Mouse (Mus musculus) midbrain, embryonic 10.5 days (tissue): ENCODE results near the gene Gbf1. TPM values are rescaled to one million over a fixed set of nuclear protein-coding genes. Genes with fewer than 3 reads are reported as not detected.

Experiments used
- DNase-seq: peaks from one replicate; pipeline ENCODE4 v3.0.0-alpha.2; 2017; ENCODE audit warnings: low spot score
- H3K27ac ChIP-seq: fragments of 300-500 bp; sonication (generic); replicated peaks from 2 replicates; pipeline ENCODE4 v1.5.1; 2016; ENCODE audit warnings: mild to moderate bottlenecking
- H3K27me3 ChIP-seq: fragments of 300-500 bp; sonication (generic); 2 replicates; pipeline ENCODE4 v1.6.1; 2016; ENCODE audit warnings: low read depth, mild to moderate bottlenecking; ENCODE audit not compliant: poor library complexity, severe bottlenecking
- H3K36me3 ChIP-seq: fragments of 300-500 bp; sonication (generic); 2 replicates; pipeline ENCODE4 v1.6.1; 2016; ENCODE audit warnings: mild to moderate bottlenecking, moderate library complexity
- H3K4me1 ChIP-seq: fragments of 300-500 bp; sonication (generic); 2 replicates; pipeline ENCODE4 v1.6.1; 2016
- H3K4me3 ChIP-seq: fragments of 300-500 bp; sonication (generic); 2 replicates; pipeline ENCODE4 v1.5.1; 2016; ENCODE audit warnings: mild to moderate bottlenecking, moderate library complexity
- H3K9me3 ChIP-seq: fragments of 300-500 bp; sonication (generic); replicated peaks from 2 replicates; pipeline ENCODE4 v1.6.1; 2016; ENCODE audit warnings: mild to moderate bottlenecking
- WGBS: fragments of 180-500 bp; shearing (Covaris S2); methylation state at CpG from one replicate; pipeline ENCODE4 v1.1.7; 2016; 5-methylcytosine and 5-hydroxymethylcytosine counted together
- polyA plus RNA-seq: library from polyadenylated mRNA; unstranded; fragments of >200 nt; fragmentation: Nextera tagmentation; extraction: Ambion mirVana; gene quantifications from 2 replicates; pipeline ENCODE4 v1.2.1, GENCODE M21; 2016

The Gbf1 gene
- polyA plus RNA-seq, 1 experiment from 2014 or later = 43.8 TPM

DNA sequence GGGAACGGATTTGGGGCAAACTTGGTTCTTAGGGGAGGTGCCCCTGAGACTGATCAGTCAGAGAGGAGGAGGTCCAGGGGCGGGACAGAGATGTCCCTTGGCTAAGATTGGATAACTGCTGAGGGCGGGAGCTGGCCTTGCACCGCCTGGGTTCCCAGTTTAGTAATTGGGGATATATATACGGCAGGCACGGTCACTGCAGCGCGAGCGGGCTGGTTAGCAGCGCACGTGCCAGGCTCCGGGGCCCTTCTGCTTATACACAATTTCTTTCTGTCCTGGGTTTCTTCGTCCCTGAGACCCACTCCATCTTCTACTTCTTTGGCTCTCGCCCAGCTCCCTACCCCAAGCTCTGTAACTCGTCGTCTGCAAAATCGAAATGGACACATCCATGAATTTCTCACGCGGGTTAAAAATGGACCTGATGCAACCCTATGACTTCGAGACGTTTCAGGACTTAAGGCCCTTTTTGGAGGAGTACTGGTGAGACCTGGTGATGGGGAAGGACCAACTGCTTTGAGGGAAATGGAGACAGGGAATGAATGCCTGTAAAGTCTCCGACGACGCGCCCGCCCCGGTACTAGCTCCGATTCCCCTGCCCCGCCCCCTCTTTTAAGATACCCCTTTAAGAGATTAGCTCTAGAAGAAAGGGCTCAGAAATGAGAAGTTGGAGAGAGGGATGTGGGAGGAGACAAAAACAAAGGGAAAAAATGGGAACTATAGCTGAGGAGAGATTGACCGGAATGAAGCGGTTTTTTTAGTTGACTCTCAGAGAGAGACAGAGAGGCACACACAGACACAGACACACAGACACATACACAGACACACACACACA lies 20.4 kb upstream of the Gbf1 start, which contains the start of gene Elovl3:
Gene Elovl3 (plus strand): TSS at position 204 of the 832 bp plus-strand sequence.
- H3K9me3 ChIP-seq = no peaks in the 10 kb centered on the region
- H3K36me3 ChIP-seq = no peaks in the 10 kb centered on the region
- H3K27ac ChIP-seq = no peak within 1 kb of the TSS
- peaks cover 69% of the 10 kb centered on the region for H3K27me3 ChIP-seq
- WGBS = under 1% methylated on average over 31 of the region's 31 CpGs
- peak; percentile 30 for DNase-seq
- H3K4me1 ChIP-seq = peaks cover 31% of the 10 kb centered on the region
- peak within 1 kb of the TSS; percentile 42 for H3K4me3 ChIP-seq

DNA sequence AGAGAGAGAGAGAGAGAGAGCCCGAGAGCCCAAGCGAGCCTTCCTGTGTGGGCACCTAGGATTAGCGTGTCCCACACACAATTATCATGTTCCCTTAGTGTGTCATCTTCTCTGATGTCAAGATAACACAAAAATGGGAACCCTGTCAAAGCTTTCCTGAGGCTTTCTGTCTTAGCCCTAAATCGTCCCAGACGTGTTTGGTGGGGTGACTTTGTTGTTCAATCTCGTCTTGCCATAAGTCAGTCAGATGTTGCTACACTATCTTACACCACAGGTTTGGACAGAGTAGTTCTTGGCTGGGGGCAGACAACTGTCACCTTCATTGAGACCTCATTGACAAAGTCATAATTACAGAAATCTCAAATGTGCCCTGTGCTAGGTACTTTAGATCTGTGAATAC lies 19.7 kb upstream of the Gbf1 start:
- peaks cover 36% of the 10 kb centered on the region for H3K4me1 ChIP-seq
- H3K27me3 ChIP-seq = peaks cover 76% of the 10 kb centered on the region
- no peak for DNase-seq
- no peaks in the 10 kb centered on the region for H3K9me3 ChIP-seq
- 50% methylated on average over 6 of the region's 6 CpGs for WGBS
- H3K27ac ChIP-seq = no peak overlapping the region
- no peak overlapping the region for H3K4me3 ChIP-seq
- no peaks in the 10 kb centered on the region for H3K36me3 ChIP-seq

DNA sequence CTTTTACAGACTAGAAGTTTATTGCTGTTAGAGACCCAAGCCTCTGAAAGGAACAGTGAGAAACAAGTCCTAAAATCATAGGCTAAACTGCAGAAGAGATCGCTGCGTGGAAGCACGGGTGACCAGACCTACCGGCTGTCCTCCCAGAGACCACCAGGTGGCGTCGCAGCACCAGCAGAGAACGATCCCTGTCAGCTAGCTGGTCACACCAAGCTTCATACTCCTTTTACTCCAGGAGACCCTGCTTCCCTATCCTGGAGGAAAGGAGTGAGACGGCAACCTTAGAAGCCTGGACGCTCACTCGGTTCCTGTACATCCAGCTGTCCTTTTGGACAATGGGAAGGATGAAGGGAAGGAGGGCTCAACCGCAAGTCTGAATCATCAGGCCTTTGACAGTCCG lies 17.0 kb upstream of the Gbf1 start:
- Histone ChIP-seq H3K36me3 (no peaks in the 10 kb centered on the region), H3K27ac (no peak overlapping the region), H3K4me1 (peaks cover 39% of the 10 kb centered on the region), H3K4me3 (peak overlapping the region; percentile 74), H3K27me3 (peaks cover 100% of the 10 kb centered on the region), H3K9me3 (no peaks in the 10 kb centered on the region)
- under 1% methylated on average over 12 of the region's 12 CpGs for WGBS
- peak; percentile 89 for DNase-seq

DNA sequence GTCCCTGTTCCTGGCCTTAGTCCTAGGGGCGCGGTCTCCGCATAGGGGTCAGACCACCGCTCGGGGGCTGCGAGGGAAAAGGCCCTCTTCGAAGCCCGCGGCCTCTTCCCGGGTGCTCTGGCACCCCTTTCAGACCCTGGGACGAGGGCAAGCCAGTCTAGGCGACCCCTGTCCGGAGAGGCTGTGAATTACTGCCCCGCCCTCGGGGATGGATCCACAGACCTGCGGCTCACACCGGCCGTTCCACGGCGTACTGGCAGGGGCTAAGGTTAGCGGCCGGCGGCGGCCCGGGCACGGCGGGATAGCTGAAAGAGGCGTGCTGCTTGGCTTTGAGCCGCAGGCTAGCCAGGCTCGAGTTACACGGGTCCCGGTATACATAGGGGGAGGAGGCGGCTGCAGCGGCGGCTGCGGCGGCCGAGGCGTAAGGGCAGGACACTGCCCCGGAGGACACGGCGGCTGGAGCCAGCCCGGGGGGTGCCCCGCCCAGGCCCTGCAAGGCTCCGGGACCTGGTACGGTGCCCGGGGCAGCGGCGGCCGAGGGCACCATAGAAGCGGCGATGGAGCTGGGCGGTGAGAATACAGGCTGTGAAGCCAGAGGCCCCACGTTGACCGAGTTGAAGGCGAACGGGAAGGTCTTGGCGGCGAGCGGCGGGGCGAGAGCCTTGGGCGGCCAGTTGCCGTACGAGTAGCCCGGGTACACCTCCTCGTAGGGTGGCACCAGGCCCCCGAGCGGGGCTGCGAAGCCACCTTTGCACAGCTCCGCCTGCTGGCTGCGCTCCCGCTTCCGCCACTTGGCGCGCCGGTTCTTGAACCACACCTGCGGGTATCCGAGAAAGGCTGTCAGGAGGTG lies 16.3 kb upstream of the Gbf1 start:
- peaks cover 46% of the 10 kb centered on the region for H3K4me1 ChIP-seq

DNA sequence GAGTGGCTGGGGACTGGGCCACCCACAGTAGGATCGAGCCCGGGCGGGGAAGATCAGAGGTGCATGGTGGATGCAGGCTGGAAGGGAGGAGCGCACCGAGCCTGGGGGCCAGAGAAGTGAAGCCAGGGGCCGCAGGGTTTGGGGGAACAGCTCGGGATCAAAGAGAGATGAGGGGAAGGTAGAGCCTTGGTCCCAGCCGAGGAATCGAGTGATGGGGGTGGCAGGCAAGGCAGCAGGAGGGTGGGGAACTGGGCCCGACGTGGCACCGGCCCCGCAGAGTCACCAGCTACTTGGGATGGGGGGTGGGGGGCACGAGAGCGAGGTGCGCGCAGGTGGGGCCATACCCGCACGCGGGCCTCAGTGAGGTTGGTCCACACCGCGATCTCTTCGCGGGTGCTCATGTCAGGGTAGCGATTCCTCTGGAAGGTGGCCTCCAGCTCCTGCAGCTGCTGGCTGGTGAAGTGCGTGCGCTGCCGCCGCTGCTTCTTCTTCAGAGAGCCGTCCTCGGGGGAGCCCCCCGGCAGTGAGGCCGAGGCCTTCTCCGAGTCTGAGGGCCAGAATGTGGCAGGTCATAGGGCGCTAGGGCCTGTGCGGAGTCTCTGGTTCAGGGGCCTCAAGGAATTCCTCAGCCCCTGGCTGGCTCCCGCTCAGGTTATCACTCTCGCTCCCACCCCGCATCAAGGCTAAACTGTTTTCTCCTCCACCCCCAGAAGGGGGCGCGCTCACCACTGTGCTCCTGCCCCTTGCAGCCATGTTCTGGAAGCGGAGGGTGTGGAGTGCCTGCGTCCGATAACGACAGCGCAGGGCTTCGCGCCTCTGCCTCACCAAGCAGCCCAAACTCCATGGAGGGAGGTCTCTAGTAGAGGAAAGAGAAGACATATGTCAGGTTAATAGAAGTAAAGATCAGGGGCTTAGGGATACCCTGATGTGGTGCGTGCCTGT lies 15.4 kb upstream of the Gbf1 start:
- Histone ChIP-seq H3K27me3 (peaks cover 100% of the 10 kb centered on the region), H3K27ac (peak overlapping the region; percentile 64; the same call in 1 of the 2 replicates), H3K9me3 (no peaks in the 10 kb centered on the region), H3K36me3 (no peaks in the 10 kb centered on the region), H3K4me3 (peak overlapping the region; percentile 74), H3K4me1 (peaks cover 47% of the 10 kb centered on the region)
- peak; percentile 79 for DNase-seq
- WGBS = 3% methylated on average over 49 of the region's 49 CpGs

More for the DNA sequence above, 16.3 kb upstream of the Gbf1 start:
- Histone ChIP-seq H3K27ac (peak overlapping the region; percentile 64), H3K4me3 (peak overlapping the region; percentile 74), H3K27me3 (peaks cover 100% of the 10 kb centered on the region), H3K9me3 (no peaks in the 10 kb centered on the region), H3K36me3 (no peaks in the 10 kb centered on the region)
- peak; percentile 75 for DNase-seq
- under 1% methylated on average over 79 of the region's 79 CpGs for WGBS

DNA sequence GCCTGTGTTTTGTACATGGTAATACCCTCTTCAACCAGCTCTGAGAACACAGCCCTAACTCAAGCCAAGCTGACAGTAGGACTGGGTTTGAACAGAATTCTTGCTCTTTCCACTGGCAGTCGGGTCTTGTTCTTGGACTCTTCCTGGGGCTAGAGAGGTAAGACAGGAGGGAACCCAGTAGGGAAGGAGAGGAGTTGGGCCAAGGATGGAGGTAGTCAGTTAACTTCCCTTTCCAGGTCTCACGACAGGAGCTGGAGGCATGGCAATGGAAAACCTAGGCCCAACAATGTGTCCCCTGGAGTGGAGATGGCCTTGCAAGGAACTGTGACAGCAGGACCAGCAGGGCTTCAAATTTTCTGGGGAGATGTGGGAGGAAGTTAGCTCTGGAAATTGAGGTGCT lies 12.0 kb upstream of the Gbf1 start:
- Histone ChIP-seq H3K4me1 (peaks cover 41% of the 10 kb centered on the region), H3K27ac (peak overlapping the region; percentile 6; the same call in 1 of the 2 replicates), H3K9me3 (no peaks in the 10 kb centered on the region), H3K27me3 (peaks cover 100% of the 10 kb centered on the region), H3K4me3 (no peak overlapping the region), H3K36me3 (no peaks in the 10 kb centered on the region)
- WGBS = 48% methylated on average over 2 of the region's 2 CpGs
- no peak for DNase-seq

DNA sequence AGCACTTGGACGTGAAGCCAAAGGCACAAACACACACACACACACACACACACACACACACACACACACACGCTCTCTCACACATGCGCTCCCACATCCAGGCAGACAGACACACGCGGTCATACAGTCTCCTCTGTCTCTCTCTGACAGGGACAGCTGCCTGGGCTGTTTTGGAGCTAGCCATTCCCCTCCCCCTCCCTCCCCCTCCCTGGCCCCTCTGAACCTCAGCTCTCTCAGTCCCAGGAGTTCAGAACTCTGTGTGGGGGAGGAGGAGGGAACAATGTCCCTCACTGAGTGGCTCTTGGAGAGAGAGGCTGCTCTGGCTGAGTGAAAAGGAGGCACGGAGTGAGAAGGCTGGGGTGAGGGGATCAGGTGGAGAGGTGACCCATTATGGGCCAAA lies 11.2 kb upstream of the Gbf1 start:
- WGBS = 18% methylated on average over 6 of the region's 6 CpGs
- H3K36me3 ChIP-seq = no peaks in the 10 kb centered on the region
- peak; percentile 45 for DNase-seq
- H3K27me3 ChIP-seq = peaks cover 100% of the 10 kb centered on the region
- no peaks in the 10 kb centered on the region for H3K9me3 ChIP-seq
- H3K4me1 ChIP-seq = peaks cover 34% of the 10 kb centered on the region
- peak overlapping the region; percentile 20; the same call in 1 of the 2 replicates for H3K4me3 ChIP-seq
- peak overlapping the region; percentile 6; the same call in 1 of the 2 replicates for H3K27ac ChIP-seq

DNA sequence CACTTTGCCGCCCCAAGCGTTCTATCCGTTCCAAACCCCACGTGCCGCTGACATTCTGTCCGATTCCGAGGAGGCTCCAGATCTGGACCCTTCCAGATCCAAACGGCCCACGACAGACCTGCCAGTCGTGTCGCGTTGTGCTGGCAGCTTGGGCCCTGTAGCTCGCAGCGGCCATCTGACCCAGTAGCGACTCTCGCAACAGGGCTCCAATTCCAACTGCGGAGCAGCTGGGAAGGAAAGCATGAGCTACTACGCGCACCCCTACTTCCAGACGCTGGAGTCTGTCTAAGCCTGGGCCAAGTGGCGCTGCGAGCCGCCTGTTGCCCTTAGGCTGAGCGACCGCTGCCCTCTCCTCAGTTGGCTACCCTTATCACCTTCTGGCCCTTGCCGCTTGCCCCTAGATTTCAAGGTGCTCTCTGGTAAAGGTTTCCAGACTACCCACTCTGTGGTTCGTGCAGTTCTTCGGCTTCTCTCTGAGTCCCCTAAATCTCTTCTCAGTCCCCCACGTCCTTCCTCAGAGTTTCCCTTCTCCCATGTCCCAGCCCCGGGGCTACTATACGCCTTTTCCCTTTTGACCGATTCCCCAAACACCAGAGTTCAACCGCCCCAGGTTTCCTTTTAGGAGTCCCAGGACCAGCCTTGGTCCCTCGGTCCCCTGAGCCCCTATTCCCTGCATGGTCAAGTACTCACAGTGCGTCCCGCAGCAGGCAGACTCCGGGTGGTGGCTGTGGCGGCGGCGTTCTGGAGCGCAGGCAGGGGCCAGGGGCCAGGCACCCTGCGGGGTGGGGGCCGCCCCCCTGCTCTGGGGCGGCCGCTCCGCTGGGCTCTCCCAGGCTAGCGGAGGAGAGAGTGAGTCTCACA lies 4.6 kb upstream of the Gbf1 start, which contains the start of gene Pitx3:
Gene Pitx3 (minus strand): TSS at position 816 of the 861 bp plus-strand sequence.
- H3K4me3 ChIP-seq = peak within 1 kb of the TSS; percentile 67
- peaks cover 31% of the 10 kb centered on the region for H3K4me1 ChIP-seq
- peak; percentile 52 for DNase-seq
- no peaks in the 10 kb centered on the region for H3K36me3 ChIP-seq
- no peaks in the 10 kb centered on the region for H3K9me3 ChIP-seq
- under 1% methylated on average over 47 of the region's 47 CpGs for WGBS
- H3K27me3 ChIP-seq = peaks cover 84% of the 10 kb centered on the region
- H3K27ac ChIP-seq = no peak within 1 kb of the TSS

DNA sequence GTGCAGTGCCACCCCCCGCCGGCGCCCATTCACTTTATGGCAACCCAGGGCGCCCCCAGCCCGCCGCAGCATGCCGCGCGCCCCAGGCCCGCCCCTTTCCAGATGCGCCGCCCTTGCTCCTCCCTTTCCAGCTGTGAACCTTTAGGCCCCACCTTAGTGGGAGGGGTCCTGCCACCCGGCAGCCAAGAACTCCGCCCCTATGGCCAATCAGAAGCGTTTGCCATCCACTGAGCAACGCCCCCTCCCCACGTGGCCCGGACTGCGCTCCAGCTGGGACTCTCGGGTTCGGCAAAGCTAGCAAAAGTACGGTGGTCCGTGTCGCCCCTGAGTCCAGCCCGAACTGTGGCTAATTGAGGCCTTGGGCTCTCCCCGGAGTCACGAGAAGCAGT lies 3.9 kb upstream of the Gbf1 start:
- H3K9me3 ChIP-seq = no peaks in the 10 kb centered on the region
- peak; percentile 89 for DNase-seq
- peak overlapping the region; percentile 67 for H3K4me3 ChIP-seq
- no peak overlapping the region for H3K27ac ChIP-seq
- under 1% methylated on average over 27 of the region's 27 CpGs for WGBS
- H3K4me1 ChIP-seq = peaks cover 38% of the 10 kb centered on the region
- H3K27me3 ChIP-seq = peaks cover 78% of the 10 kb centered on the region
- H3K36me3 ChIP-seq = no peaks in the 10 kb centered on the region

DNA sequence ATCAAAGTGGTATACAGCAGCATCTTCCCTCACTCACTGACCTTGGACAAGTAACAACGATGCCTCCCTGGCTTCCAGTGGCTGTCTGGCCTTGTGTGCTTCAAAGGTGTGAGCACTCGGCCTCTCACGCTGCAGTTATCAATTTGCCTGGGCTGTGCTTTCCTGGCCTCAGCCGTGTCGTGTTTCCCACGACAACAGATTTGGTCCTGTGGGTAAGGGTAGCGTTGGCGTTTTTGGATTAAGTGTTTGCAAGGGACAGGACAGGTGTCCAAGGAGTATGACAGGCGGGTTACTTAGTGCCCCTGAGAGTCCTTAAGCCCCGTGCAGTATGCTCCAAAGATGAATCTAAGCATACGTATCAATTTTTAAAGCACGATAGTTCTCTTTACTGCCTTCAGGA lies 3.2 kb upstream of the Gbf1 start:
- WGBS = 24% methylated on average over 12 of the region's 12 CpGs
- peak overlapping the region; percentile 67; the same call in 1 of the 2 replicates for H3K4me3 ChIP-seq

DNA sequence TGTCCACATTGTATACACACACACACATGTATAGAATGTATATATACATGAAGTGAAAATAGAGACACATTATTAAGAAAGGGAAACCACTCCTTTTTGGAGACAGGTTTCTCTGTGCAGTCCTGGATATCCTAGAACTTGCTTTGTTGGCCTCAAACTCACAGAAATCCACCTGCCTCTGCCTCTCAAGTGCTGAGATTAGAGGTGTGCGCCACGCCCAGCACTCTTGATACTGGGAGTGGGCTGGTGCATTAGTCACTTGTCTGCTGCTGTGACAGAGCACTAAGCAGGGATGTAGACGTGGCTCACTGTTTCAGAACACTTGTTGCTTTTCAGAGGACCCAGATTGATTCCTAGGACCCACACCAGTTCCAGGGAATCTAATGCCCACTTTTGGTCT lies 13.6 kb downstream of the Gbf1 start:
- Histone ChIP-seq H3K9me3 (no peaks in the 10 kb centered on the region), H3K36me3 (peaks cover 47% of the 10 kb centered on the region), H3K4me3 (no peak overlapping the region), H3K4me1 (no peaks in the 10 kb centered on the region), H3K27ac (no peak overlapping the region), H3K27me3 (no peaks in the 10 kb centered on the region)
- 93% methylated on average over 3 of the region's 3 CpGs for WGBS
- no peak for DNase-seq

More for the DNA sequence above, 3.2 kb upstream of the Gbf1 start:
- no peaks in the 10 kb centered on the region for H3K36me3 ChIP-seq
- no peak for DNase-seq
- peaks cover 45% of the 10 kb centered on the region for H3K4me1 ChIP-seq
- H3K9me3 ChIP-seq = no peaks in the 10 kb centered on the region
- H3K27ac ChIP-seq = no peak overlapping the region
- H3K27me3 ChIP-seq = peaks cover 70% of the 10 kb centered on the region
